Mouse (Mus musculus): ENCODE results near the gene Fgfr2. TPM values are rescaled to one million over a fixed set of nuclear protein-coding genes. Genes with fewer than 3 reads are reported as not detected.

Gene Fgfr2
- polyA plus RNA-seq, 1 experiment from 2014 or later, result 11.4 TPM

GRCm38 (mm10) chr7:130734195-130734787 is 2388.9 kb downstream of the Fgfr2 start:
- no peak overlapping the region for H3K4me3 ChIP-seq (ENCODE audit: low read depth, low read length)
- WGBS (ENCODE audit: insufficient replicate concordance), result 67% methylated on average over 2 of the region's 2 CpGs

GRCm38 (mm10) chr7:130733423-130733822 is 2389.7 kb downstream of the Fgfr2 start:
- 76% methylated on average over 8 of the region's 8 CpGs for WGBS (ENCODE audit: insufficient replicate concordance)
- no peak for ATAC-seq (ENCODE audit: low read depth)
- H3K27me3 ChIP-seq (ENCODE audit: control insufficient read depth, insufficient read depth, low read depth, low read length), result no peaks in the 10 kb centered on the region
- H3K4me3 ChIP-seq (ENCODE audit: low read depth, low read length), result no peak overlapping the region
- H3K9me3 ChIP-seq (replicated peaks; ENCODE audit: control insufficient read depth, low read length), result no peaks in the 10 kb centered on the region
- H3K4me2 ChIP-seq (ENCODE audit: low read depth, low read length), result no peak overlapping the region
- H3K27ac ChIP-seq (ENCODE audit: low read length), result no peak overlapping the region
- H3K36me3 ChIP-seq (ENCODE audit: control insufficient read depth, insufficient read depth), result no peaks in the 10 kb centered on the region
- H3K4me1 ChIP-seq (ENCODE audit: control insufficient read depth, low read depth, low read length), result no peaks in the 10 kb centered on the region
- H3K9ac ChIP-seq (ENCODE audit: low read depth, low read length), result no peak overlapping the region

More at GRCm38 (mm10) chr7:130734195-130734787, 2388.9 kb downstream of the Fgfr2 start:
- Histone ChIP-seq H3K36me3 (ENCODE audit: control insufficient read depth, insufficient read depth) (no peaks in the 10 kb centered on the region), H3K4me1 (ENCODE audit: control insufficient read depth, low read depth, low read length) (no peaks in the 10 kb centered on the region), H3K27ac (ENCODE audit: low read length) (no peak overlapping the region), H3K9me3 (replicated peaks; ENCODE audit: control insufficient read depth, low read length) (no peaks in the 10 kb centered on the region), H3K27me3 (ENCODE audit: control insufficient read depth, insufficient read depth, low read depth, low read length) (no peaks in the 10 kb centered on the region), H3K4me2 (ENCODE audit: low read depth, low read length) (no peak overlapping the region), H3K9ac (ENCODE audit: low read depth, low read length) (no peak overlapping the region)
- ATAC-seq (ENCODE audit: low read depth), result no peak

- 60% methylated on average over 6 of the region's 6 CpGs for WGBS (ENCODE audit: insufficient replicate concordance)
- Histone ChIP-seq H3K27ac (ENCODE audit: low read length) (no peak overlapping the region), H3K9me3 (replicated peaks; ENCODE audit: control insufficient read depth, low read length) (no peaks in the 10 kb centered on the region), H3K27me3 (ENCODE audit: control insufficient read depth, insufficient read depth, low read depth, low read length) (no peaks in the 10 kb centered on the region), H3K4me1 (ENCODE audit: control insufficient read depth, low read depth, low read length) (no peaks in the 10 kb centered on the region), H3K9ac (ENCODE audit: low read depth, low read length) (no peak overlapping the region), H3K4me3 (ENCODE audit: low read depth, low read length) (no peak overlapping the region), H3K4me2 (ENCODE audit: low read depth, low read length) (no peak overlapping the region), H3K36me3 (ENCODE audit: control insufficient read depth, insufficient read depth) (no peaks in the 10 kb centered on the region)
- ATAC-seq (ENCODE audit: low read depth), result no peak
Observed at GRCm38 (mm10) chr7:130732908-130733307, 2390.2 kb downstream of the Fgfr2 start.

- ATAC-seq (ENCODE audit: low read depth), result no peak
- no peak overlapping the region for H3K4me2 ChIP-seq (ENCODE audit: low read depth, low read length)
- no peaks in the 10 kb centered on the region for H3K36me3 ChIP-seq (ENCODE audit: control insufficient read depth, insufficient read depth)
- peaks cover 4% of the 10 kb centered on the region for H3K4me1 ChIP-seq (ENCODE audit: control insufficient read depth, low read depth, low read length)
- H3K4me3 ChIP-seq (ENCODE audit: low read depth, low read length), result no peak overlapping the region
- no peaks in the 10 kb centered on the region for H3K27me3 ChIP-seq (ENCODE audit: control insufficient read depth, insufficient read depth, low read depth, low read length)
- 72% methylated on average over 7 of the region's 7 CpGs for WGBS (ENCODE audit: insufficient replicate concordance)
- no peak overlapping the region for H3K27ac ChIP-seq (ENCODE audit: low read length)
- H3K9me3 ChIP-seq (replicated peaks; ENCODE audit: control insufficient read depth, low read length), result no peaks in the 10 kb centered on the region
- H3K9ac ChIP-seq (ENCODE audit: low read depth, low read length), result no peak overlapping the region
Observed at GRCm38 (mm10) chr7:130731792-130732191, 2391.4 kb downstream of the Fgfr2 start.

- WGBS (ENCODE audit: insufficient replicate concordance), result 58% methylated on average over 4 of the region's 4 CpGs
- Histone ChIP-seq H3K4me1 (ENCODE audit: control insufficient read depth, low read depth, low read length) (peaks cover 5% of the 10 kb centered on the region), H3K27ac (ENCODE audit: low read length) (no peak overlapping the region), H3K36me3 (ENCODE audit: control insufficient read depth, insufficient read depth) (no peaks in the 10 kb centered on the region), H3K4me2 (ENCODE audit: low read depth, low read length) (no peak overlapping the region), H3K9me3 (replicated peaks; ENCODE audit: control insufficient read depth, low read length) (no peaks in the 10 kb centered on the region), H3K9ac (ENCODE audit: low read depth, low read length) (no peak overlapping the region), H3K27me3 (ENCODE audit: control insufficient read depth, insufficient read depth, low read depth, low read length) (no peaks in the 10 kb centered on the region), H3K4me3 (ENCODE audit: low read depth, low read length) (no peak overlapping the region)
- ATAC-seq (ENCODE audit: low read depth), result no peak
Observed at GRCm38 (mm10) chr7:130727560-130727959, 2395.6 kb downstream of the Fgfr2 start.

- Histone ChIP-seq H3K27me3 (ENCODE audit: control insufficient read depth, insufficient read depth, low read depth, low read length) (no peaks in the 10 kb centered on the region), H3K9ac (ENCODE audit: low read depth, low read length) (no peak overlapping the region), H3K4me1 (ENCODE audit: control insufficient read depth, low read depth, low read length) (peaks cover 5% of the 10 kb centered on the region), H3K9me3 (replicated peaks; ENCODE audit: control insufficient read depth, low read length) (no peaks in the 10 kb centered on the region), H3K36me3 (ENCODE audit: control insufficient read depth, insufficient read depth) (no peaks in the 10 kb centered on the region), H3K4me2 (ENCODE audit: low read depth, low read length) (no peak overlapping the region), H3K27ac (ENCODE audit: low read length) (no peak overlapping the region), H3K4me3 (ENCODE audit: low read depth, low read length) (no peak overlapping the region)
- no peak for ATAC-seq (ENCODE audit: low read depth)
- WGBS (ENCODE audit: insufficient replicate concordance), result 29% methylated on average over 8 of the region's 8 CpGs
Observed at GRCm38 (mm10) chr7:130726724-130727422, 2396.3 kb downstream of the Fgfr2 start.

- Histone ChIP-seq H3K27ac (ENCODE audit: low read length) (no peak overlapping the region), H3K9ac (ENCODE audit: low read depth, low read length) (no peak overlapping the region), H3K9me3 (replicated peaks; ENCODE audit: control insufficient read depth, low read length) (no peaks in the 10 kb centered on the region), H3K4me2 (ENCODE audit: low read depth, low read length) (no peak overlapping the region), H3K27me3 (ENCODE audit: control insufficient read depth, insufficient read depth, low read depth, low read length) (no peaks in the 10 kb centered on the region), H3K4me1 (ENCODE audit: control insufficient read depth, low read depth, low read length) (peaks cover 5% of the 10 kb centered on the region), H3K36me3 (ENCODE audit: control insufficient read depth, insufficient read depth) (no peaks in the 10 kb centered on the region), H3K4me3 (ENCODE audit: low read depth, low read length) (no peak overlapping the region)
- 25% methylated on average over 3 of the region's 3 CpGs for WGBS (ENCODE audit: insufficient replicate concordance)
- ATAC-seq (ENCODE audit: low read depth), result no peak
Observed at GRCm38 (mm10) chr7:130726185-130726584, 2397.0 kb downstream of the Fgfr2 start.

- Histone ChIP-seq H3K4me1 (ENCODE audit: control insufficient read depth, low read depth, low read length) (no peaks in the 10 kb centered on the region; the same call in 1 of the 2 replicates), H3K4me3 (ENCODE audit: low read depth, low read length) (no peak overlapping the region), H3K27ac (ENCODE audit: low read length) (no peak overlapping the region), H3K4me2 (ENCODE audit: low read depth, low read length) (no peak overlapping the region), H3K9ac (ENCODE audit: low read depth, low read length) (no peak overlapping the region), H3K9me3 (replicated peaks; ENCODE audit: control insufficient read depth, low read length) (no peaks in the 10 kb centered on the region), H3K36me3 (ENCODE audit: control insufficient read depth, insufficient read depth) (no peaks in the 10 kb centered on the region), H3K27me3 (ENCODE audit: control insufficient read depth, insufficient read depth, low read depth, low read length) (no peaks in the 10 kb centered on the region)
- ATAC-seq (ENCODE audit: low read depth), result no peak
- 67% methylated on average over 9 of the region's 9 CpGs for WGBS (ENCODE audit: insufficient replicate concordance)
Observed at GRCm38 (mm10) chr7:130720646-130721335, 2402.4 kb downstream of the Fgfr2 start.
